Mouse (Mus musculus): Measurements from ENCODE around the gene Gm42878. TPM values are rescaled to one million over a fixed set of nuclear protein-coding genes. Genes with fewer than 3 reads are reported as not detected.
"Not testable (repeated sequence)": the region's sequence is repeated elsewhere in the genome, so short reads cannot be mapped to it uniquely, and the experiment has no call there.

The Gm42878 gene
- total RNA-seq, 2 experiments from 2014 or later, result not detected

DNA sequence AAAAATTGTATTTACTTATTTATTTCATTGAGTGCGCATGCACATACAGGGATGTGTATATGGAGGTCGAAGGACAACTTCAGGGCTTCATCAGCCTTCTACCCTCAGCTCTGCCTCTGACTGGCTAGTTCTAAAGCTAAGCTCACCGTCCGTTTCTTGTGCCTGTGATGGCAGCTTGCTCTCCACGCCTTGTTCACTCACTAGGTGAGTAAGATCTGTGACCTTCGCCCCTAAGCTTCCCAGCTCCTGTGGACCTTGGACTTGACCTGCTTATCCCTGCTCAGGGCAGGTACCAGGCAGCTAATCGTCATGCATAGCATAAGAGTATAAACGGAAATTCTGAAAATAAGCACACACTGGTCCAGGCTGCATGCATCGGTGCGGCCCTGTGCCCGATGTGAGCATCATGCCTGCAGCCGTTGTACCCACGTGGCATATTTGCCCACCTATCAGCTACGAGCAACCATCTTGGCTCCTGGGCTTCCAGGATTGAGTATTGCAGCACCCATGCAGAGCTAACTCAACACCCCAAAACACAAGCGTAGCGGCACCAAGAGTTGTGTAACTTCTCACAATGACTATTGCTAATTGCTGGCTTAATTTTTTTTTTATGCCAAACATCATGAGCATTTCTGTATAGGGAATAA is 20.9 kb upstream of the Gm42878 start:
- no peak for DNase-seq (ENCODE audit: low spot score in 2 of 2)

DNA sequence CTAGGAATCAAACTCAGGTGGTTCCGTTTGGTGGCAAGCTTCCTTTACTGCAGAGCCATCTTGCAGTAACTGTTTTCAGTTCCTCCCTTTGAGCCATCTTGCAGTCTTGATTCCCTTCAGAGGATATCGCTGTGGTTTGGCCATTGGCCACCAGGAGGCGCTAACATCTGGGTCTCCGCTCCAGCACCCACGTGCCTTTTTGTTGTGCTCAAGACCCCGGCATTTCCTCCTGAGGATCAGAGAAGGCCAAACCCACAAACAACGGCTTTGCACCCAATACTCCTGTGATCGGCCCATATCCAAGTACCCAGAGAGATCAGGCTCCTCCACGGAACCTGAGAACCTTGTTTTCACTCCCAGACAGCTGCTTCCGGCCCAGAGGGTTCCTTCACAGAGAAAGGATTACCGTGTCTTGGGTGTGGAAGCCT is 19.2 kb upstream of the Gm42878 start:
- DNase-seq (ENCODE audit: low spot score in 2 of 2), result peak; percentile 79 to 90

DNA sequence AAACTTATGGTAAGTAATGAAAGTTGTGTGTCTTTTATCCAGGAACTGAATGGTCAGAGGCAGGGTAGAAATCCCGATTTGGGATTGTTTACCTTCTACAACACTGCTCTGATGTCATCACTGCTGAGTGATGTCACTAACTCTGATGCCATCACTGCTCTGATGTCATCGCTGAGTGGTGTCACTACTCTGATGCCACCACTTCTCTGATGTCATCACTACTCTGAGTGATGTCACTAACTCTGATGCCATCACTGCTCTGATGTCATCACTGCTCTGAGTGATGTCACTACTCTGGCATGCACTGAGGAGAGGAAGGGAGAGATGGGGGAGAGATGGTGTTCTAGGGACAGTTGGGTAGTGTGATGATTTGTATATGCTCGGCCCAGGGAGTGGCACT is 17.2 kb upstream of the Gm42878 start:
- no peak for DNase-seq (ENCODE audit: low spot score in 2 of 2)

DNA sequence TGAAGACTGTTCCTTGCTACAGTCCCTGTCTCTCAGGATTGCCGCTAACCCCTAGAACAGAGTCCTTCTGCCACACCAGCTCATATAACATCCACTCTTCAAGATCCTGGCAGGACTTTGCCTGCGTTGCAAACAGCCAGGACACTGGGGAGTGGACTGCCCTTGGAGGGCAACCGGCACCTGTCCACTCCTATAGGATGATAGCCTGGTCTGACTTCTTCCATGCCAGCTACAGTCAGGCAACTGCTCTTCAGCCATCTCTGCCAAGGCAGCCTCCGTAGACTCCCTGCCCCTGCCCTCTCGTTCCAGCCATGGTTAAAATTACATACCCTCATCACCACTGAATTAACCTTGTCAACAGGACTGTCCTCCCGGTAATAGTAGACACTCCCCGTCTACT is 3.9 kb upstream of the Gm42878 start:
- DNase-seq (ENCODE audit: low spot score in 2 of 2), result no peak

DNA sequence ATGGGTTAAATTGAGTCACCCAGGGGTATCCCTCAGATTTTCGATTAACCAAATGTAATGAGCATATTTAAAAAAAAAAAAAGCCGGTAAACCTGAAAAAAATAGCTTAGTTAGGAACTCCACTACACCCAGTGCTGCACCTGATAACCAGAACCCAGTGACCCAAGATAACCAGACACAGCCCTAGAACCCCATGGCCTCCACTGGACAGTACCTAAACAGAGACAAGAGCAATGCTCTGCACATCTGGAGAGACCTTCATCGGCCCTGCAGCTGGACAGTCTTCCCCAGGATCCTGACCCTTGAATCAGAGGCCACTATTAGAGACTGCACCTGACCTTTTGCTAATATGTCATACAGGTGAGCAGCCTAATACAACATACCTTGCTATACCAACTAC is 1.8 kb upstream of the Gm42878 start:
- DNase-seq (ENCODE audit: low spot score in 2 of 2), result no peak

DNA sequence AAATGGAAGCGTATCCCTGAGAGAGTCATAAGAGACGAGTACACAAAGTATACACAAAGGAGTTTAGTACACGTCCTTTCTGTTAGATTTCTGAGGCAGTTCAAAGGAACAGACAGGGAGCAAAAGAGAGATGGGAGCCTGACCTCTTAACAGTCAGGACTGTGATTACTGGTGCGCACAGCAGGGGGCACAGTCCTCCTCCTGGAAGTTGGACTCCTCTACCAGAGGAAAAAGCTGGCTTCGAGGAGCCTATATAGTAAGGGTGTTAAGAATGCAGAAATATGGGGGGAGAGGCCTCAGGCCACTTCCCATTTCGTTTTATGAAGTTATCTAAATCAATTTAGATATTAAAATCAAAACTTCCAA is 1.2 kb upstream of the Gm42878 start:
- peak in 1 of 2 experiments; percentile 67 for DNase-seq (ENCODE audit: low spot score in 2 of 2)

DNA sequence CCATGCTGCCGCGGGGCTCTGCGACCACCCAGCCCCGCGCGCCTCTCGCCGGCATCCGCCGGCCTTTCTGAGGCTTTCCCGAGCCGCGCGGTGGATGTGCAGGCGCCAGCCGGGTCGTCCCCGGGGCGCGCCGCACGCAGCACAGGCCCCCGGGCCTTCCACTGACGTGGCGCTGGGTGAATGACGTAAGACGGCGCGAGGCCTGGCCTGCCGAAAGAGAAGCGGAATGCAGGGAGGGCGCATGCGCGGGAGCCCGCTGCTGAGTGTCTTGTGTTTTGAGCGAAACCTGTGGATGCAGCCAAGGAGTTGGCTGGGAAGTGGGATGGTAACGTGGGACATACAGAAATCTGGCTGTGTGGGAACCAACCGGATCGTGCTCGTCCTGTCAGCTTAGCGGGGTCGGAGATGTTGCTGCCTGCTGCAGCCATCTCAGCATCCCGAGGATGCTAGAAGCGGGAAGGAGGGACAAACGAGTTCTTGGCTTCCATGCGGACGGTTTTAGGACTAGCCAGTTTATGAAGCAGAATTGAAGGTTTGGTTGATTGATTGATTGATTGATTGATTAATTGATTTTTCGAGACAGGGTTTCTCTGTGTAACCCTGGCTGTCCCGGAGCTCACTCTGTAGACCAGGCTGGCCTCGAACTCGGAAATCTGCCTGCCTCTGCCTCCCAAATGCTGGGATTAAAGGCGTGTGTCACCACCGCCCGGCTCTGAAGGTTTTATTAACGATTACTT is 679 bp upstream of the Gm42878 start, which contains the start of gene Mapkapk5:
Gene Mapkapk5 (minus strand): TSS at position 113 of the 737 bp plus-strand sequence.
- DNase-seq (ENCODE audit: low spot score in 2 of 2), result peak; percentile 96 to 98

DNA sequence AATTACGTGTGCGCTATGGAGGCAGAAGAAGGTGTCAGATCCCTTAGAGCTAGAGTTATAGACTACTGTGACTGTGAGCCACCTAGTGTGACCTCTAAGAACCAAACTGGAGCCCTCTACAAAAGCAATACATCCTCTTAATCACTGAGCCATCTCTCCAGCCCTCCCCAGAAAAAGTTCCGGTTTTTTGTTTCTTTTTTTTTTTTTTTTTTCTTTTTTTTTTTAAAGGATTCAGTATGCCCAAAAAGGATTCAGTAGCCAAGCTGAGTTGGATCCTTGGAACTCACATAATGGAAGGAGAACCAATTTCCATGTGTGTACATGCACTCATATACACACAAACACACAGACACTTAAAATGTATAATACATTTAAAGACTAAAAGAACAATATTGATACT is 1.9 kb downstream of the Gm42878 start:
- DNase-seq (ENCODE audit: low spot score in 2 of 2), result no peak

DNA sequence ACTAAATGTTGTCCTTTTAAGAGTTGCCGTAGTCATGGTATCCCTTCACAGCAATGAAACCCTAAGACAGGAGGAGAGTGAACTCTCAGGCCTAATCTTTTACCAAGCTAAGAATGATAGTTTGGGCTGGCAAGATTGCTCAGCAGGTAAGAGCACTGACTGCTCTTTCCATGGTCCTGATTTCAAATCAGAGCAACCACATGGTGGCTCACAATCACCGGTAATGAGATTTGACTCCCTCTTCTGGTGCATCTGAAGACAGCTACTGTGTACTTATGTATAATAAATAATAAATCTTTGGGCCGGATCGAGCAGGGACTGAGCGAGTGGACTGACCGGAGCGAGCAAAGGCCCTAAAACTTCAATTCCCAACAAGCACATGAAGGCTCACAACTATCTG is 4.0 kb downstream of the Gm42878 start:
- no peak for DNase-seq (ENCODE audit: low spot score in 2 of 2)

DNA sequence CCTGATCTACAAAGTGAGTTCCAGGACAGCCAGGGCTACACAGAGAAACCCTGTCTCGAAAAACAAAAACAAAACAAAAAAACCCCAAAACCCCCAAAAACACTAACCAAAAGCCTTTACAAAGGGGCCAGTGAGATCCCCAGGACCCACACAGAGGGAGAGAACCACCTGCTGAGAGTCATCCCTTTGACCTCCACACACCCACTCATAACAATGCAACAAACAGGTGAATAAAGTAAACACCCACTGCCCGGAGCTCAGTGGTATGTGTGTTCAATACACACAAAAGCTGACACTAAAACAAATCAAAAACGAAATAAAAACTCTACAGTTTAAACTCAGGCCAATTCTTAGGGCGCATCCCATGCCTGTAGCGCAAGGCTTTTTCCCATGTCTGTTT is 5.2 kb downstream of the Gm42878 start:
- no peak for DNase-seq (ENCODE audit: low spot score in 2 of 2)

DNA sequence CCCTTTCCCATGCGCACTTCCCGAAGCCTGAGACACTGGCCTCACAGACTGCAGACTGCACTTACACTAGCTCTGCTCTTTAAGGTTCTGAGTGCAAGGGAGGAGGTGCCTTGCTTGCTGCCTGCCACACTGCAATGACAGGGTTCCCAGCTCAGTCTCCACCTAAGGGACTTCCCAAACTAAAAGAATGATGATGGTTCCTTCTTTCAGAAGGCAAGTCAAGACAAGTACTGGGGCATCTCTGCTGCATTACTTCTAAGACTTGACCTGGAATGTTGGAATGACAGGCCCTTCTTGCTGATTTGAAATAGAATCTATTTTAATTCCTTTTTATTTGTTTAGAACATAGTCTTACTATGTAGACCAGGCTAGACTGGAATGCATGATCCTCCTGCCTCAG is 7.7 kb downstream of the Gm42878 start:
- DNase-seq (ENCODE audit: low spot score in 2 of 2), result no peak

DNA sequence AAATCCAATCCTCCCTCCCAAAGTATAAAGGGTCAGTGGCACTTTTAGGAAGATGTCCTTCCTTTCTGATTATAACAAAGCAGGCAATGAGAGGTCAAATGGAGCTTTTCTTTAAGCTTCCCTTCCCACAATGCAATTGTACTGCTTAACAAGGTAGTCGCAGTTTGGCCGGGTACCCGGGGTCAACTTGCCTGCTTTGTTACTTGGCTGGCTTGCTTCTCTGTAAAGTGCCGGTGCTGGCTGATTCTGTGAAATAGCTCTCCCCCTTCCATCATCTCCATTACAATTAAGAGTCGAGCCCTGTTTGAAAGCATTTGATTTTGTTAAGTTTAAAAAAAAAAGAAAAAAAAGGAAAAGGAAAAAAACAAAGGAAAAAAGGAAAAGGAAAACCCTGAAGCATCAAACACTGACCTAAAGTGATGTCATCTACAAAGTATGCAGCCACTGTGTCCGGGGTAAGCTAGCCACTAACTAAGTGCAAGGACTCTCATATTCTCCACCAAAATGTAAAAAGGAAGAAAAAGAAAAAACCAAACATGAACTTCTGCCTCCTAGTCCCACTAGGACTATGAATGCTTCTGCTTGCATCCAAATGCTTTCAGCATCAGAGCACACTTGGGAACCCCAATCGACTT is 8.2 kb downstream of the Gm42878 start:
- no peak for DNase-seq (ENCODE audit: low spot score in 2 of 2)

DNA sequence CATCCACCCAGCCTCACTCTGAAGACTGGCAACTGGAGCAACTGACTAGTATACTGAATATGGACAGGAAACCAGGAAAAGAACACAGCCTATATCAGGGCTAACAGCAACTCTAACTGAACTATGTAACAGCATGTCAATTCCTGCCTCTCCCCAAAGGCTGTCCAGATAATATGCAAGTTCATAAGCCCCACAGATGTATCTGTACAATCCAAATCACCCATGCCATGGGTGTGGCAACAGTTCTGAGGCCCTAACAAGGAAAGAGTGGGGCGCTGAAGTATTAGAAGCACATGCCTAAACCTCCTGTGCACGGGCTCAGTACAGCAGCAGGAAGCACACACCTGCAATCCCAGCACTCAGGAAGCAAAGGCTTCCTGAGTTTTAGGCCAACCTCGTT is 10.2 kb downstream of the Gm42878 start:
- no peak for DNase-seq (ENCODE audit: low spot score in 2 of 2)

DNA sequence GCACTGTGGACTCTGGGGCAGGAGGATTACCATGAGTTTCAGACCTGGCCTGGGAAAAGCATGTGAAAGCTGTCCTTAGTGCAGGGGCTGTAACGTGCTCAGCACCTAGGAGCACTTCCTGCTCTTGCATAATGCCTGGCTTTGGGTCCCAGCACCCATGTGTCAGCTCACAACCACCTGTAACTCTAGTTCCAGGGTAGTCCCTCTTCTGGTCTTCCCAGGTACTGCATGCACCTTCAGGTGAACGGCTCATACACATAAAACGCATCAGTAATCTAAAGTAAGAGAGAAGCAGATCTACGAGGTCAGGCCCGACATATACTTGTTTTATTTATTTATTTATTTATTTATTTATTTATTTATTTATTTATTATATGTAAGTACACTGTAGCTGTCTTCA is 10.8 kb downstream of the Gm42878 start:
- no peak for DNase-seq (ENCODE audit: low spot score in 2 of 2)

DNA sequence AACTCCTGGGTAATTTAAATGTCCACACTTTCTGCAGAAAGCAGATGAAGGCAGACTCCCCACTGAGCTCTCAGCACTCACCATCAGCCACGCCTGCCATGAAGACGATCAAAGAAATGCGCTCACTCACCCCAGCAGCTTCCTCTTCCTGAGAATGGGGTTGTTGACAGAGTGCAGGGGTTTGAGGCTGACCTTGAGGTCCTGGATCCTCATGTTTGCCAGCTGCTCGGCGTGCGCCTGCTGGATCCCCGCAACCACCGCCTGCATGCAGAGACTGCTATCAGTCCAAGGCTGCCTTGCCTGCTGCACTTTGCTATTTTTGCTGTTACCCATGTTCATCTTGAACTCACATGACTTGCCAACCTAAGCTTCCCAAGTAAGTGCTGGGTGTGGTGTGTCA is 18.3 kb downstream of the Gm42878 start:
- DNase-seq (ENCODE audit: low spot score in 2 of 2), result no peak

DNA sequence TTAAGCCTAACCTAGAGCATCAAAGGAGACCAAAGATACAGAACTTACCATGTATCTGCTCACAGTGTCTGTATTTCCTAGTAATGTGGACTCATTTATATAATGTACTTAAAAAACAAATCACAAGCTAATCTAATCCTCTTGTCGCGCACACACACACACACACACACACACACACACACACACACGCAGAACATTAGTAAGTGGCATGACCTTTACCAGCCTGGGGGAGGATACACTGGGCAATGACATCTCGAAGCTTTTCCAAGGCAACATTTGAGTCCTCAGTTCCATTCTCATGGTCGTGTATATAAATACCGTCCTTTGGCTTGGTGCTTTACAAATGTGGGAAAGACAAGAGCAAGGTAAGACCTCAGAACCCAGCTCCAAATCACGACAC is 18.8 kb downstream of the Gm42878 start:
- DNase-seq (ENCODE audit: low spot score in 2 of 2), result no peak

DNA sequence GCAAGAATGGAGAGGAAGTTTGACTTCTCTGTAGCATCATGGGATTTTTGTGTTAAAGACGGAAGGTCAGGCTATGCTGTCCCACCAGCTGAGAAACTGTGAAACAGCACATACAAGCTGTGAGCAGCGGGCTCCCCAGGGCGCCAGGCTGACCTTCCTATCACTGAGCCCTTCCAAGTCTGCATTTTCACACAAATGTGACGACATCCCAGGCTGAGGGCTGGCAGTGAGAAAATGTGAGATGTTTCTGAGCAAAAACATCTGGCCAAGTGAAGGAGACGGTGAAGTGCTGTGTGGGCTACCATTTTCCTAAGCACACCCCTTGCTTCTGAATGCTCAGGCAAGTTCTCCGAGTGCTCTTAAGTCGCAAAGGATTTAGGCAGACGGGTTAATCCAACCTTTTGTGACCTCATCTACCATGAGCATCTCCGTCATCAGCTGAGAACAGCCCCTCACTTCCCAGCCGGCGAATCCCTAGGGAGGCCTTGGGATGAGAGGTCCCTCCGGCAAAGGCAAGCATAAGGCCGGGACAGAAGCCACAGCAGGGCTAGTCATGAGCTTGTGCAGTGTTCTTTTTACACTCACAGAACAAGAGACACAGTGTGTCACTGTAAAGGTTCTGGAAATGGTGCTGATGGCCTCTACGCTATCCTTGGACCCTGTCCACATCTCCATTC is 19.4 kb downstream of the Gm42878 start:
- DNase-seq (ENCODE audit: low spot score in 2 of 2), result no peak

DNA sequence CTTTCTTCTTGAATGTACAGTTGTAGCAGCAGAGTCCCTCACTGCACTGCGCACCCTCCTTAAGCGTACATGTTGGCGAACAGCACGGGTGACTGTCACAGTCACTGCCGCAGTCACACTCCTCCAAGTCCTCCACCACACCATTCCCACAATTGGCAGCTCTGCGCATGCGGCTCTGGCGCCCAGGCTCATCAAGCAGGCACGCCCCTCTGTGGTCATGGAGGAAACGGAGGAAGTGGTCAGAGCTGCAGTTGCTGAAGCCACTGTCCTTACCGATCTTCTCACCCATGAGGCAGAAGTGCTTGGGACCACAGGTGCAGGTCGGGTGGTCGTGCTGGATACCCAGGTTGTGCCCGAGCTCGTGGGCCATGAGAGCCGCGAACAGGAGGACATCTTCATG is 25.5 kb downstream of the Gm42878 start:
- DNase-seq (ENCODE audit: low spot score in 2 of 2), result not testable (repeated sequence)

DNA sequence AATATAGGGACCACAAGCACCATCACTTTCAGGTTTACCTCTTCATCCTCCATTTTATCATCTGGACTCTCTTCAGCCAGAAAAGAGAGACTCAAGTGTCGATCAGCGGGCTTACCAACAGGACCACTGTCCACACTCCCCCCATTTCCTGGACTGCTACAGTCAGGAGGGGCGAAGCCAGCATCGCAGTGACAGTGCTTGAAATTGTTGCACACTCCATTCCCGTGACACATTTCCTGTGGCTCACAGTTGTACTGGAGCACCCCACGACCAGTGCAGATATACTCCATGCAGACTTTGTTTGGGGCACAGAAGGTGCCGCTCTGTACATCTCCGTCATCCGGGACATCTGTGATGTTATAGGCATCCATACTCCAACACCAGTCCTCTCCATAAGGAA is 26.3 kb downstream of the Gm42878 start:
- DNase-seq (ENCODE audit: low spot score in 2 of 2), result no peak

DNA sequence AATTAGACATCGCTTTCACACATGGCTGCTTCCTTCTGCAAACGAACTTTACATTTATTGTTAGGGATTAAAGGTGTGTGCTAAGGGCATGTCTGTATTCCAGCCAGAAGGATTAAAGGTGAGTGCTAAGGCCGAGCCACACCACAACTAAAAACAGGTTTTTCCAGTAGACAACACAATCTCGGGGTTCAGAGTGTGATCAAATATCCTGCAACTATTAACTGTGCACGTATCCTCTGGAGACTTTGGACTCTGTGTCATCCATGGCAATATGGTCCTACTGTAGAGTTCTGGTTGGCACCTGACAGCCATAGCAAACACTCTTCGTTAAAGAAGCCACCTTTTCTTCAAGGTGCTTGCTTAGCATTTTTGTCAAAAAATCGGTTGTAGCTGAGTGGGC is 35.3 kb downstream of the Gm42878 start:
- DNase-seq (ENCODE audit: low spot score in 2 of 2), result no peak

DNA sequence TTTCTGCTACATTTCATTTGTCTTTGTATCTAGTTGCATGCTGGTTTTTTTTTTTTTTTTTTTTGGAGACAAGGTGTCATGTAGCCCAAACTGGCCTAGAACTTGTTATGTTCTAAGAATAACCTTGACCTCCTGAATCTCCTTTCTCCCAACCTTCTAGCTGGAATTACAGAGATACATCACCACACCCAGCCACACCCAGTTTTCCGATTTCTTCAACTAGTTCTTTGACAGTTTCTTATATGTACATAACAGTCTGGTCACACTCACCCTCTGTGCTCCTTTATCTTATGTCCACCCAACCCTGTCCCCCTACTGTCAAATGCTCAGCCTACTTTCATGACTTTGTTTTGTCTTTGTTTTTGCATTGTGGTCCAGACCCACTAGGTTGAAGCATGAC is 38.4 kb downstream of the Gm42878 start:
- DNase-seq (ENCODE audit: low spot score in 2 of 2), result no peak

DNA sequence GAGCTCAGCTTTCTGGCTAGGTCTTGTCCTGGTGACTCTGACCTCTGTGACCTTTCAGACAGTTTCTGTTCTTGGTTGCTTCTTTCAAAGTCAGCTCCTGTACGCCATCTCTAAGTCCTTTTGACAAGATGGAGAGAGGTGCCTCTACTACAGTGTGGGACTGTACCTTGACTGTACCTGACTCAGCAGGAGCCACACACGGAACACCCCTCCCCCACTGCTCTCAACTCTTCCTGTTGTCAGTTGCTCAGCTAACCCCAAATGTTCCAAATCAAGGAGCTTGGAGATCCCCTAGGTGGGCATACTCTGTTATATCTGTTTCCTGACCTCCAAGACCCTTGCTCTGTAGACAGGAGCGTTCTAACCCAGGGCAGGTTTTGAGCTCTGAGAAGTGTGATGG is 42.1 kb downstream of the Gm42878 start, which contains the start of gene Adam1b:
Gene Adam1b (minus strand): TSS at position 205 of the 400 bp plus-strand sequence.
- no peak for DNase-seq (ENCODE audit: low spot score in 2 of 2)
